Mouse (Mus musculus) kidney, adult 2 months (tissue): ENCODE measurements at regions not wholly inside any gene's neighbourhood (a gene's known extent, or its start where the extent isn't known, plus 50 kb on each side); places are given as distances from the start of the nearest gene placed in this dataset.

ENCODE experiments used
- CTCF ChIP-seq: fragments of 200-500 bp; conservative IDR thresholded peaks from 2 replicates; pipeline ENCODE4 v1.5.1; 2011; ENCODE audit warnings: low read depth, mild to moderate bottlenecking, control low read depth, low read length, moderate library complexity, mixed read lengths; ENCODE audit not compliant: insufficient read depth, insufficient read length
- POLR2A ChIP-seq: fragments of 200-500 bp; IDR thresholded peaks from one replicate; pipeline ENCODE4 v1.6.1; 2011; ENCODE audit warnings: low read depth, low read length, control low read depth

DNA sequence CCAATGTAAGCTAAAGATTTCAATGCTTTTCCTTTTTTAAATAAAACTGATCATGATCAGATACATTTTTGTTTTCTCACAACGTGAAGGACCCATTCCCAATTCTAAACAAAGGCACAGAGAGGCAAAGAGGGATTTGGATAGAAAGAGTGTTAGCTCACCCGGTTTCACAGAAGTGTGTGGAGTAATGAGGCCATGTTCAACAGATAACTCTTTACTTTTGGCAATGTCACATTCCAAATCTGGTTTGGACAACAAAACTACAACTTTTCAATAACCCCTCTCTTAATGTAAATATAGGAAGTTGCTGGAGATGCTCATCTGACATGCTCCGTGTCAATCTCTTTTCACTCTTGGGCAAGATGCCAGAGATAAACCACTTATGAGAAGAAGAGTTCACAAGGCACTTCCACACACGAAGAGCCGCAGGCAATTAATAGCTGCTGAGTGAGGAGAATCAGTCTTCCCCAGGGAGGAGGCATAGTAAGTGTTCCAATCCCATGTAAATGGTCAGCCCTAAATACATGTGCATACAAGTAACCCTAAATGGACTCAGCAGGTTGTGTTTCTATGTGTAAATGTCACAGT is 112.7 kb upstream of the Ednra start:
- TF ChIP-seq CTCF (no peak), POLR2A (no peak)
